Mouse (Mus musculus): ENCODE data around the gene Ppp2r5e.

The Ppp2r5e gene

DNA sequence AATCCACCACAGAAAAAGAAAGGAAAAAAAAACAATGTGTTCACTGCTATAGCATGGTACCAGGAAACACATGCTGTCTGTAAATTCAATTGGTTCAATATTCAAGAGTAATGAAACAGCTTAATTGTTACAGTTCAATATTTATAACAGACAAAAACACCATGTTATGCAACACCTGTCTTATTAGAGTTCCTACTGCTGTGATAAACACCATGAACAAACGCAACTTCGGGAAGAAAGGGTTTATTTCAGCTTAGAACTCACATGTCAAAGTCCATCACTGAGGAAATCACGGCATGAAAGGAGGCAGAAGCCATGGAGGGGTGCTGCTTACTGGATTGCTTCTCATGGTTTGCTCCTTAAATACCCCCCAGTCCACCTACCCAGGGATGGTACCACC lies 56.8 kb downstream of the Ppp2r5e start:
- no peak for DNase-seq (ENCODE audit: extremely low read depth, insufficient read length, low spot score)

- no peak for DNase-seq (ENCODE audit: extremely low read depth, insufficient read length, low spot score)
Observed at GRCm38 (mm10) chr12:75537673-75538423, 58.2 kb downstream of the Ppp2r5e start.

- DNase-seq (ENCODE audit: extremely low read depth, insufficient read length, low spot score) = no peak
Observed at GRCm38 (mm10) chr12:75537019-75537672, 58.9 kb downstream of the Ppp2r5e start.

GRCm38 (mm10) chr12:75536566-75536965 lies 59.5 kb downstream of the Ppp2r5e start:
- DNase-seq (ENCODE audit: extremely low read depth, insufficient read length, low spot score) = no peak

DNA sequence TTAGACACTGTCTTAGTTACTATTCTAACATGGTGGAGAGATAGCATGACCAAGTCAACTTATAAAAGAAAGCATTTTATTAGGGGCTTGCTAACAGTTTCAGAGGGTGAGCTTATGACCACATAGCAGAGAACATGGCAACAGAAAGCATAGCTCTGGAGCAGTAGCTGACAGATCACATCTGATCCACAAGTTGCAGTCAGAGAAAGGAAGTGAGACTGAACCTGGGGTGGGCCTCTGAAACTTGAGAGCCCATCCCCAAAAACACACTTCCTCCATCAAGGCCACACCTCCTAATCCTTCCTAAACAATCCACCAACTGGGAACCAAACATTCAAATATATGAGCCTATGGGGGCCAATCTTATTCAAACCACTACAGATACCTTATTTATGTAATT lies 62.9 kb downstream of the Ppp2r5e start:
- DNase-seq (ENCODE audit: extremely low read depth, insufficient read length, low spot score) = no peak

DNA sequence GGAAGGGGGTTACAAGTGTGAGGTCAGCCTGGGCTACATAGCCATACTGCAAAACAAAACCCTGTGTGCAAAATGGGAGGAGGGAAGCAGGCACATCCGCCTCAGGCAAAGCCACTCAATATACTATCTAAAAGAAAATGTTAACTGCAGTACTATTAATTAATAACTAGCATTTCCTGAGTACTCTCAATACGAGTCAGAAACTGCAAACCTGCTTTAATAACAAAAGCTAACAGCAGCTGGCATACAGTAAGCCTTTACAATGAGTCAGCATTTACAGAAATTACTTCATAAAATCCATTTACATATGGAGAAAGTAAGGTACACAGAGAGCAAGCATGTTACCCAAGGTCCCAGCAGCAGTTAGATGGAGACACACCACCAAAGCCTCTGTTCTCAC lies 64.2 kb downstream of the Ppp2r5e start:
- no peak for DNase-seq (ENCODE audit: extremely low read depth, insufficient read length, low spot score)

- DNase-seq (ENCODE audit: extremely low read depth, insufficient read length, low spot score) = peak; percentile 7
Observed at GRCm38 (mm10) chr12:75528857-75529808, 66.9 kb downstream of the Ppp2r5e start.

- no peak for DNase-seq (ENCODE audit: extremely low read depth, insufficient read length, low spot score)
Observed at GRCm38 (mm10) chr12:75528300-75528699, 67.7 kb downstream of the Ppp2r5e start.

DNA sequence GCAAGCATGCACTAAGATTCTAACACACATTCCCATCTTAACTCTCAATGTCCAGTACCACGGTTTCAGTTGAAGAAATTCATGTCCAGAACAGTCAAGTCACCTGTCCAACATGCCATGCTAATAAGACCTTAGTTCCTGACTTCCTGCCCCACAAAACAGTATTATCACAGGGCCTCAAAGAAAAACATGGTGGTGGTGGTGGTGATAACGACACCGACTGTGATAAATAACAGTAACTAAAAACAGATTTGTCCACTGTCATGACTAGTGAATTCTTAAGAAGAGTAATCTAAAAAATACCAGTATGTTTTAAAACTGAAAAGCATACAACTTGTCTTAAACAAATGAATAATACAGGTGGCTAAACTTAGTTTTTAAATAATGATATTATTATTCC lies 71.8 kb downstream of the Ppp2r5e start:
- DNase-seq (ENCODE audit: extremely low read depth, insufficient read length, low spot score) = no peak

DNA sequence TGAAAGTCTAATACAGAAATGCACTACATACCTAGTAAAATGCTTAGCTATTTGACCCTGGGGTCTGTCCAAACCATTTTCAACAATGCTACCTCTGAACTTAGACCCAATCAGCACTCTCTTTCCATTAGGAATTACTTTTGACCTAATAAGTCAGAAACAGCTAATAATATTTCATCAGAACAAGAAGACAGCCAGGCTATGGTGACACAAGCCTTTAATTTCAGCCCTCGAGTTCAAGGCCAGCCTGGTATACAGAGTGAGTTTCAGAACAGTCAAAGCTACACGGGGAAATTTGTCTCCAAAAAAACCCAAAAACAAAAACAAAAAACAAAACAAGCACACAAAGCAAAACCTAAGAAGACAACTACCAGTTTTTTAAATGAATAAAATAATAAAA lies 73.1 kb downstream of the Ppp2r5e start:
- DNase-seq (ENCODE audit: extremely low read depth, insufficient read length, low spot score) = no peak

DNA sequence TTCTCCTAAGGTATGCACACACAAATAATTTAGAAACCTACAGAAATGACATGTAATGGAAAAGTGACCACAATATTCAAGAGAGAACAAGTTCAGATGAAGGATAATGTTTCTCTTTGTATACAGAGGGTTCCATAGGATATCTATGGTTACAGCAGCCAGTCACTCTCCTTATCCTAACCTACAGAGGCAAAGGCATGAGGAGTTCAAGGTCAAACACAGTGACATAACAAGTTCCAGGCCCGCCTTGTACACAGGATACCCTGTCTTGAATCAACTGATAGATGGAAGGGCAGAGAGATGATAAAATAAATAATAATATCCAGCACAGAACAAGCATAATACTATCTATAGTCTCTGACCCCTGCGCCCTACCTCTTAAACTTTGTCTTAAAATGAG lies 73.7 kb downstream of the Ppp2r5e start:
- no peak for DNase-seq (ENCODE audit: extremely low read depth, insufficient read length, low spot score)

- DNase-seq (ENCODE audit: extremely low read depth, insufficient read length, low spot score) = no peak
Observed at GRCm38 (mm10) chr12:75520395-75520794, 75.7 kb downstream of the Ppp2r5e start.

- DNase-seq (ENCODE audit: extremely low read depth, insufficient read length, low spot score) = no peak
Observed at GRCm38 (mm10) chr12:75519181-75519940, 76.7 kb downstream of the Ppp2r5e start.

GRCm38 (mm10) chr12:75515301-75515906 lies 80.6 kb downstream of the Ppp2r5e start:
- DNase-seq (ENCODE audit: extremely low read depth, insufficient read length, low spot score) = no peak

- DNase-seq (ENCODE audit: extremely low read depth, insufficient read length, low spot score) = no peak
Observed at GRCm38 (mm10) chr12:75511520-75511919, 84.5 kb downstream of the Ppp2r5e start.

DNA sequence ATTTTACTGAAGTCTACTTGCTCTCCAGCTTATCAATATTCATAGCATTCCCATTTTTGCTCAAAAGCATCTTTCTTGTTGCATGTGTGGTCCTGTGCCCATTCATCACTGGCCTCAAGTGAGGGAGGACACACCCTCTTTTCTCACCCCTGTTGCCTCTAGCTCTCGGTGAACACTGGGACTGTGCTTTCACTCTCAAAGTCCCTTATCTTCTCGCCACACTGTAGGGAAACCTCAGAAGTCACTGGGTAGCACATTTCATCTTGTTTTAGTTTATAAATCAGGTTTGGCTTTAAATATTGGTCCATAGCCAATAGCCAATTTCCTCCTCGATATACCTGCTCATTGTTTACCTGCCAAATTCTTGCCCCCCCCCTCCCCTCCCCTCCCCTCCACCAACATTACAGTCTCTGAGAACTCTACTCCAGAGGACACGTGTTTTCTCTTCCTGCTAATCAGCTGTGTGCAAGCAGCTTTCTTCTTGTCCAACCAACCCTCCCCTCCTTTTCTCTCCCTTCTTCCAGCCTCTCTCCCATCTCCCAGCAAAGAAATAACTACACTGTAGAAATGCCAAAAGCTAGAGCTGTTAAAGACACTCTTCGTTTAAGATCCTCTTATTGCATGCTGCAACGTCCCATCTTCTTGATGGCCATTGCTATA lies 90.9 kb downstream of the Ppp2r5e start:
- DNase-seq (ENCODE audit: extremely low read depth, insufficient read length, low spot score) = no peak

- DNase-seq (ENCODE audit: extremely low read depth, insufficient read length, low spot score) = no peak
Observed at GRCm38 (mm10) chr12:75502664-75503063, 93.4 kb downstream of the Ppp2r5e start.

GRCm38 (mm10) chr12:75497698-75498097 lies 98.3 kb downstream of the Ppp2r5e start:
- DNase-seq (ENCODE audit: extremely low read depth, insufficient read length, low spot score) = no peak

DNA sequence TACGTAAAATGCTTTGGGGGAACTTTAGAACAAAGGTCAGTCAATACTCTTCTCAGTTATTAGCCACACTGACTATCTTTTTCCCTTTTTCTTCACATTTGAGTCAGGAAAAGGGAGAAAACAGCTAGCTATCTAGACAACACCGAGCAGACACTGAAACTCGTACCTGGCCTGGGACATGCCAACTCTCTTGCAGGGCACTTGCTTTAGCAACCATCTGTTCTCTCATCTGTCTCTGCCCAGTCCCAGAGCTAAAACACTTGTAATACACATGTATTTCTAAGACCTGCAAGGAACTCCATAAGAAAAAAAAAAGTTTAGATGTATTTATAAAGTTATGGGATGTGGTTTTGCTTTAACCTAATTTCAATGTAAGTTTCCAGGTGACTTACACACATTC lies 100.4 kb downstream of the Ppp2r5e start:
- no peak for DNase-seq (ENCODE audit: extremely low read depth, insufficient read length, low spot score)

DNA sequence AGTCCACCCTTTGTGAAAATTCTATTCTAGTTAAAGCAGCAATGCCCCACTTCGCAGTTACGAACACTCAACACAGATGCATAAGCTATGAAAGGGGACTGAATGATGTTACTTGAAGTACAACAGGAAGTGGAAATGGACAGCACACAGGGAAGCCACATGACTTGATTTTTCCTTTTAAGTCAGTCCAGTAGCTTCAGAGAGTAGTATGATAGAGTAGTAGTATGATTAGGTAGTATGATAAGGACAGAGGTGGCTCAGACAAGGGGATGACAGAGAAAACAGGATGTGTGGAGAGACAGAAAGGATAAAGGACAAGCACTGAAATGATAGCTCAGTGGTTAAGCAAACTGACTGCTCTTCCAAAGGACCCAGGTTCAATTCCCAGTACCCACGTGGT lies 101.4 kb downstream of the Ppp2r5e start:
- DNase-seq (ENCODE audit: extremely low read depth, insufficient read length, low spot score) = no peak
